Mouse (Mus musculus): ENCODE results near the gene Lrit2. TPM values are rescaled to one million over a fixed set of nuclear protein-coding genes. Genes with fewer than 3 reads are reported as not detected.

Gene Lrit2
- not detected in 2 replicates for polyA plus RNA-seq (2016; fragmentation: Nextera tagmentation; extraction: Ambion mirVana)

DNA sequence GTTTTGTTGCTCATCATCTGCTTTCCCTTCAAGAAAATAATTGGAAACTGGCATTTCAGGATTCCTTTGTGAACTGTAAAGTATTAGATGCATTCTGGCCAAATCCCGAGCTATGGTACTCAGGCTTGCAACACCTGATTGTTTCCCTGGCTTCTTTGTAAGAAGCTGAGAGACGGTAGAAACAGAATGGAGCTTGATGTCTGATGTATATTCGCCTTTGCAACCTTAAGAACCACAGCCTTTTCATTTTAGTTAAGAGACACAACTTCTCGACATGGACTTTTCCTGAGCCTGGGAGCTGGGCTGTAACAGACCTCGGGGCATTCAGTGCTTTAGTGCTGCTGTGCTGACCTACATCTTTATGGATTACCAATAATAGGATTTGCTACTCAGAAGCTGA lies at the start of gene Lrit2:
Gene Lrit2 (plus strand): TSS at position 301 of the 400 bp plus-strand sequence.
- no peaks in the 10 kb centered on the region for H3K36me3 ChIP-seq
- H3K4me2 ChIP-seq (replicated peaks): no peak within 1 kb of the TSS
- no peak within 1 kb of the TSS for H3K4me3 ChIP-seq
- H3K4me1 ChIP-seq: no peaks in the 10 kb centered on the region
- no peak for ATAC-seq (ENCODE audit: insufficient number of reproducible peaks, insufficient read depth, low FRiP score, low TSS enrichment)
- 77% methylated on average over 5 of the region's 5 CpGs for WGBS
- no peak within 1 kb of the TSS for H3K27ac ChIP-seq
- H3K9ac ChIP-seq: no peak within 1 kb of the TSS
- no peaks in the 10 kb centered on the region for H3K27me3 ChIP-seq
- H3K9me3 ChIP-seq: no peaks in the 10 kb centered on the region

DNA sequence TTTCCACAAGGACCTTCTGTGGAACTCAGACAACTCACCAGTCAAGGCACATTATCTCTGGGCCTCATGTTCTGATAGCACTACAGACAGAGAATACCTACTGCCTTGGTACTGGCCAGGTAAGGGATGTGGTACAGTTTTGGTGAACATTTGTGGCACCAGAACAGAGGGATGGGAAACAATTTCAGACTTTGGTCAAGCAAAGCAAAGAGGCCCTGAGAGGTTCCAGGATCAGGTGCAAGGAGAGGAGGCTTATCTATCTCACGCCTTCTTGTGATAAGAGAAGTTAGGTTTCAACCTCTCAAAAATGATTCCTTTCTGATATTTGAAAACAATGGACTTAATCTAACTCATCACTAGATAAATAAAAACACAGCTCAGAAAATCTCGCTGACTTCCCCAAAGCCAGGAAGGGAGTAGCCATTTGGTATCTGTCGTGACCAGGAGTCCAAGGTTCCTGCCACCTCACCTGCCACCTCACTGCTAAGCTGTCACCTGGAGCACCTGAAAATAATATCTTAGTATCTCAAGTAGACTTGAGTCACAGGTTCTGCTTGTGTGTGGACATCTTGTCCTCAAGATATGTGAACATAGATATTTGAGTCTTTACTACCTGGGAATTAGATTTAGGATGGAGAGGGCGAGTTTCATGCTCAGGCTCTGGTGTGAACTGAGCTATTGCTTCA lies 40.3 kb upstream of the Lrit2 start:
- Histone ChIP-seq H3K9ac (no peak overlapping the region), H3K27ac (no peak overlapping the region), H3K9me3 (no peaks in the 10 kb centered on the region), H3K36me3 (no peaks in the 10 kb centered on the region), H3K4me1 (no peaks in the 10 kb centered on the region), H3K4me3 (no peak overlapping the region), H3K4me2 (replicated peaks) (no peak overlapping the region), H3K27me3 (no peaks in the 10 kb centered on the region)
- 77% methylated on average over 4 of the region's 4 CpGs for WGBS
- ATAC-seq (ENCODE audit: insufficient number of reproducible peaks, insufficient read depth, low FRiP score, low TSS enrichment): no peak

DNA sequence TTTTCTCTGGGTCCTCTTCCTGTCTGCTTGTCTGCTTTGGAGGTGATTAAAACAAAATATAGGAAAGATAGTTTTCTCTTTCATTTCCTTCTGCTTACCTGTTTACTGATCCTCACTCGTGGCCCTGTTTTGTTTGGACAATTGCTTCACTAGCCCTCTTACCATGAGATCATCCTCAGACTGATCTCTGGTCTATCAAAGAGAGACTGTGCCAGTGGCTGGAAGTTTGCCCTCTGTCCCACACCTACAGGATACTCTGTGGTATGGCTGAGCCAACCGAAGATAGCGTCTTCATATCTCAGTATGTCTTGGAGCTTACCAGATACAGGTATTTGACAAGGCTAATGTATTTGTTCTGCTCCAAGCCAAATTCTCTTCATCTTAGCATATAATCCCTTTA lies 39.8 kb upstream of the Lrit2 start:
- Histone ChIP-seq H3K27ac (no peak overlapping the region), H3K27me3 (no peaks in the 10 kb centered on the region), H3K9me3 (no peaks in the 10 kb centered on the region), H3K36me3 (no peaks in the 10 kb centered on the region), H3K9ac (no peak overlapping the region), H3K4me3 (no peak overlapping the region), H3K4me2 (replicated peaks) (no peak overlapping the region), H3K4me1 (no peaks in the 10 kb centered on the region)
- no peak for ATAC-seq (ENCODE audit: insufficient number of reproducible peaks, insufficient read depth, low FRiP score, low TSS enrichment)
- WGBS: 95% methylated on average over 3 of the region's 3 CpGs

DNA sequence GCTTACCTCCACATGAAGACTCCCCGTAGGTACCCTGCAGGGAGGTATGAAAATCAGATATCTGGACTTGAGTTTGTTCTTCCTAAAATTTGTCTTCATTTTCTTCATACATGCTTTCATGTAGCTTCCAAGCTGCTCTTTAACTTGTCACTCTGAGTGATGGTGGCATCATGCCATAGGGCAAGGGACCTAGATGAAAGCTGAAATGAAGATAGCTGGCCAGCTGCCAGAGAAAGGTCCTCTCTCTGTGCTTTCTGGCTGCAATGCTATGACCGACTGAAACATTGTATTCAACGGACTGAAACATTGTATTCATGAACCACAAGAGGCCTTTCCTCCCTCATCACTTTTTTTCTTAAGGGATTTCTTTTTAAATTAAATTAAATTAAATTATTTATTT lies 39.2 kb upstream of the Lrit2 start:
- Histone ChIP-seq H3K27ac (no peak overlapping the region), H3K9me3 (no peaks in the 10 kb centered on the region), H3K9ac (no peak overlapping the region), H3K4me2 (replicated peaks) (no peak overlapping the region), H3K27me3 (no peaks in the 10 kb centered on the region), H3K36me3 (no peaks in the 10 kb centered on the region), H3K4me3 (no peak overlapping the region), H3K4me1 (no peaks in the 10 kb centered on the region)
- 87% methylated on average over 3 of the region's 3 CpGs for WGBS
- ATAC-seq (ENCODE audit: insufficient number of reproducible peaks, insufficient read depth, low FRiP score, low TSS enrichment): no peak

DNA sequence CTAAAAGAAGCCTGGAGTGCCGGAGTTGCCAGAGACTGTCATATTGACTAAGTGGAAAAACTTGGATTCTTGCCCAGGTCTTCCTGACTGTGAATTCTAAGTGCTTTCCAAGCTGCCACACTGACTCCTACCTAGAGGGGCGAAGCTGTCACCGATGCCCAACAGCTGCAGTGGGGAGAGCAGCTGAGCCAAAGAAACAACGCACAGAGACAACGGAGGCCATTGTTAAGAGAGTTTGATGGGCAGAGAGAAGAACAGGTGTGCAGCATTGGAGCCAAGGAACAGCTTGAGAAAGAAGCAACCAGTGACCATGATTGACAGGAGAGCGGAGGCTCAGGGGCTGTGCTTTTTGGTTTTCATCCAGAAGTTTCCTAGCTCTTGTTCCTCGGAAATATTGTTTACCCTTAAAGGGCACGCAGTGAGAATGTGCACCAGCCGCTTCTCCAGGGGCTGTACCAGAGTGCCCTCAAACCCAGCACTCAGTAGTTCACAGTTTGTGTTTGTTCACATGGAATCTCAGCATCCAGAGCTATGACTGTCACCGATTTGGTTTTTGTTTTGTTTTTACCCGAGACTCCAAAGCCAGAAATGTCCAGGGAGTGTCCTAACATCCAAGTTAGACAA lies 35.1 kb upstream of the Lrit2 start:
- no peaks in the 10 kb centered on the region for H3K9me3 ChIP-seq
- H3K4me2 ChIP-seq (replicated peaks): no peak overlapping the region
- no peak overlapping the region for H3K4me3 ChIP-seq
- no peak for ATAC-seq (ENCODE audit: insufficient number of reproducible peaks, insufficient read depth, low FRiP score, low TSS enrichment)
- H3K27me3 ChIP-seq: no peaks in the 10 kb centered on the region
- H3K4me1 ChIP-seq: no peaks in the 10 kb centered on the region
- no peak overlapping the region for H3K27ac ChIP-seq
- 76% methylated on average over 11 of the region's 11 CpGs for WGBS
- no peak overlapping the region for H3K9ac ChIP-seq
- no peaks in the 10 kb centered on the region for H3K36me3 ChIP-seq

DNA sequence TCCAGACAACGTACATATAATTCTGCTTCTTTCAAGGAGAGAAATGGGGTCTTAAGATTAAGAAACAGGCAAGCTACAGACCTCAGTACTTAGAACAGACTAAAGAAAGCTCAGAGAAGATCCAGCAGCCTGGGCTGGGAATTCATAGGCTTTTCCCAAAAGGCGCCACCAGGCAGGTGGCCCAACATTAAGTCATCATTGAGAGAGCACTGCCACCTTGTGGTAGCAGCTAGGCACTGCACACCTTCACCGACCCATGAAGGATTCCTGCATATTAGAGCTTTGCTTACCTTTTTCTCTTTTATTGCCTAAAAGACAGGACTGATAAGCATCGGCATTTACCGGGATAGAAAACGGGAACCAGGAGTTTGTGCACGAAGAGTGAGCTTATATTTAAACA lies 34.5 kb upstream of the Lrit2 start:
- Histone ChIP-seq H3K4me2 (replicated peaks) (no peak overlapping the region), H3K4me1 (no peaks in the 10 kb centered on the region), H3K9me3 (no peaks in the 10 kb centered on the region), H3K36me3 (no peaks in the 10 kb centered on the region), H3K27ac (no peak overlapping the region), H3K9ac (no peak overlapping the region), H3K27me3 (no peaks in the 10 kb centered on the region), H3K4me3 (no peak overlapping the region)
- no peak for ATAC-seq (ENCODE audit: insufficient number of reproducible peaks, insufficient read depth, low FRiP score, low TSS enrichment)
- WGBS: 20% methylated on average over 7 of the region's 7 CpGs

DNA sequence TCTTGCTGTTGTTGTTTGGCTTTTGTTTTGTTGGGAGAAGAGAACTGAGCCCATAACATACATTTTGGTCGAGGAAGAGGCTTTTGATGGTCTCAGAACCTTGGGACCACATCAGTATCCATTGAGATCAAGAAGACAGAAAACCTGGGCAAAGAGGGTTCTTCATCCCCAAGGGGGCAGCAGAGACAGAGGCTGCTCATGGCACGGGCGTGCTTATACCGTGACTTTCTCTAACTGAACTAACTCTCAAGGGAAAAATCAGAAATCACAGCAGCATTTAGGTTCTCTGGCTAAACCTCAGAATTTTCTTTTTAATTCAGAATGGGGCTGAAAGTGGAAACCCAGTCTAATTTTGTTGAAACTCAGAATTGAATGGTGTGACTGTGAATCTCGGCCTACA lies 33.3 kb upstream of the Lrit2 start:
- ATAC-seq (ENCODE audit: insufficient number of reproducible peaks, insufficient read depth, low FRiP score, low TSS enrichment): no peak
- Histone ChIP-seq H3K27me3 (no peaks in the 10 kb centered on the region), H3K27ac (no peak overlapping the region), H3K36me3 (no peaks in the 10 kb centered on the region), H3K9ac (no peak overlapping the region), H3K4me1 (no peaks in the 10 kb centered on the region), H3K9me3 (no peaks in the 10 kb centered on the region), H3K4me2 (replicated peaks) (no peak overlapping the region), H3K4me3 (no peak overlapping the region)
- 45% methylated on average over 5 of the region's 5 CpGs for WGBS

DNA sequence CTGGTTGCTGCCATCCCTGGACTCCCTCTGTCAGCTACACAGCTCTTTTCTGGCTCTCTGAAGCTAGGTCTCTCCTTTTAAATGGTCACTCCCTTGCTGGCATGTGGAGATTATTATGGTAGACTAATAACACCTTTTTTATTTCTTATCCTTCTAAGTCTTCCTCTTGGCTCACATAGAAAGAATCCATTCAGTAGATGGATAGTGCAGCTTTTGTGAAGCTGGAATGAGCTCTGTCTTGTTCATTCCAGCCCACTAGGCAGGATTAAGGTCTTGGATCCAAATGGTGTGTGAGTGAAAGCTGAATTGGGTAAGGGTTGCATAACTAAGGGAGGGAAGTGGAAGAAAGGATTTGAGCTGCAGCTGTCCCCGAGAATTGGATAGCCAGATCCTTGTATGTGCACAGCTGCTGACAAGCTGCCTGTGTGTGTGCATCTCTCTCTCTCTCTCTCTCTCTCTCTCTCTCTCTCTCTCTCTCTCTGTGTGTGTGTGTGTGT lies 18.8 kb upstream of the Lrit2 start, which contains the start of gene Rgr:
Gene Rgr (minus strand): TSS at position 51 of the 497 bp plus-strand sequence.
- Histone ChIP-seq H3K9me3 (no peaks in the 10 kb centered on the region), H3K9ac (no peak within 1 kb of the TSS), H3K27me3 (no peaks in the 10 kb centered on the region), H3K27ac (no peak within 1 kb of the TSS), H3K36me3 (no peaks in the 10 kb centered on the region), H3K4me1 (no peaks in the 10 kb centered on the region), H3K4me3 (no peak within 1 kb of the TSS), H3K4me2 (replicated peaks) (no peak within 1 kb of the TSS)
- no peak for ATAC-seq (ENCODE audit: insufficient number of reproducible peaks, insufficient read depth, low FRiP score, low TSS enrichment)
- 56% methylated on average over 1 of the region's 1 CpGs for WGBS

DNA sequence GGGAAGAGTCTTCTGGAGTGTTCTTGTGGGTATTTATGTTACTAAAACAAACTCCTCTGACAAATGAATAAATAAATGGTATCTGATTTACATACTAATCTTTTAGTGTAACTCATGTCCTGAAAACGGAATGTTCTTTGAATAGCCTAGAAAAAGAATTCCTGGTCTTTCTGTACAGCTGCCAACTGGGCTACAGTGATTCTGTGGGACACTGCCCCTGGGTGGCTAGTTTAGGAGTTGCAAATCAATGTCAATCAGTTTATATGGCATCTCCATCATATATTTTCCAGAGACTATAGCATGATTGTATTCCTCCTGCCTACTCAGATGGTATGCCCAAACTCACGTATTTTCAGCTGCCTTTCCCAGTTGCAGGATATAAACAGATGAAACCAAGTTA lies 2.9 kb upstream of the Lrit2 start:
- Histone ChIP-seq H3K4me2 (replicated peaks) (no peak overlapping the region), H3K4me1 (no peaks in the 10 kb centered on the region), H3K9me3 (no peaks in the 10 kb centered on the region), H3K4me3 (no peak overlapping the region), H3K36me3 (no peaks in the 10 kb centered on the region), H3K27me3 (no peaks in the 10 kb centered on the region), H3K9ac (no peak overlapping the region), H3K27ac (no peak overlapping the region)
- no peak for ATAC-seq (ENCODE audit: insufficient number of reproducible peaks, insufficient read depth, low FRiP score, low TSS enrichment)
- WGBS: 64% methylated on average over 2 of the region's 2 CpGs

DNA sequence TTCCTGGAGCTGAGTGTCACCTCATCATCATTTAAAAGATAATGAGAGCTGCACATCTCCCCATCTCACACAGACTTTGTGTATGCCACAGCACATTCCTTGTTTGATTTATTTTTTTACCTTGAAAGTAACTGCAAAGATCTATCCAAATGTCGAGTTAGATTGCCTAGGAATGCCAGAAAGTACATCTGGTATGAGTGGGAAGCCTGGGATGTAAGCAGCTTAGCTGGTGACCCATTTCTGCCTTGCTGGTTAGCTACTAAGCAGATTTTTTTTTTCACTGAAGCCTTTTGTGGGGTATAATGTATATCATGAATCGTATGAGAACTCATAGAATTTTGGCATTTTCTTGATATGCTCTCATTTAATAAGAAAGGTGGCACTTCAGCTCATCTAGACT lies 1.1 kb upstream of the Lrit2 start:
- H3K9me3 ChIP-seq: no peaks in the 10 kb centered on the region
- H3K9ac ChIP-seq: no peak overlapping the region
- no peak overlapping the region for H3K27ac ChIP-seq
- WGBS: 63% methylated on average over 2 of the region's 2 CpGs
- no peaks in the 10 kb centered on the region for H3K36me3 ChIP-seq
- H3K27me3 ChIP-seq: no peaks in the 10 kb centered on the region
- H3K4me3 ChIP-seq: no peak overlapping the region
- no peak overlapping the region for H3K4me2 ChIP-seq (replicated peaks)
- no peak for ATAC-seq (ENCODE audit: insufficient number of reproducible peaks, insufficient read depth, low FRiP score, low TSS enrichment)
- H3K4me1 ChIP-seq: no peaks in the 10 kb centered on the region

DNA sequence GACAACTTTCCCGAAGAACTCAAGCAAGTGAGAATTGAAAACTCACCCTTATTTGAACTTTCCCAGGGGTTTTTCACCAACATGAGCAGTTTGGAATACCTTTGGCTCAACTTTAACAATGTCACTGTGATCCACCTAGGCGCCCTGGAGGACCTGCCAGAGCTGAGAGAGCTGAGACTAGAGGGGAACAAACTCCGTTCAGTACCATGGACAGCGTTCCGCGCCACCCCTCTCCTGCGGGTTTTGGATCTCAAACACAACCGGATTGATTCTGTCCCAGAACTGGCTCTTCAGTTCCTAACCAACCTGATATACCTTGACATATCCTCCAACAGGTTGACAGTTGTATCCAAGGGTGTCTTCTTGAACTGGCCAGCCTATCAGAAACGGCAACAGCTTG lies 787 bp downstream of the Lrit2 start:
- Histone ChIP-seq H3K4me1 (no peaks in the 10 kb centered on the region), H3K9me3 (no peaks in the 10 kb centered on the region), H3K9ac (no peak overlapping the region), H3K36me3 (no peaks in the 10 kb centered on the region), H3K27me3 (no peaks in the 10 kb centered on the region), H3K4me3 (no peak overlapping the region), H3K4me2 (replicated peaks) (no peak overlapping the region), H3K27ac (no peak overlapping the region)
- WGBS: 15% methylated on average over 9 of the region's 9 CpGs
- ATAC-seq (ENCODE audit: insufficient number of reproducible peaks, insufficient read depth, low FRiP score, low TSS enrichment): no peak

DNA sequence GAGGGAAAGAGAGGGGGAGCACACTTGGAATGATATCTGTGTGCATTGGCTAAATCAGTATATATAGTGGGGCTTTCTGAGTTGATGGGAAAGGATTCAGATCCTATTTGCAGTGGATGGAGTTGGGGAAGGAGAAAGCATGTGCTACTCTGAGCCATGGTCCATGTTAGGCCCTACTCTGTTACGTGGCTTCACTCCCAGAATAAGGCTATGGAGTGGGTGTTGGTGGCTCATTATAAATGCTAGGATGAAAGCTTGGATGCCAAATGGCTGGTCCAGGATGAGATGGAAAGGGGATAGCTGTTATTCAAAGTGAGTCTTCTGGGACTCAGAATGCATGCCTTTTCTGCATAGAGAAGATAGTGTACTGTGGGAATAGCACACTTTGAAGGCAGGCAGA lies 13.0 kb downstream of the Lrit2 start:
- Histone ChIP-seq H3K4me1 (no peaks in the 10 kb centered on the region), H3K4me3 (no peak overlapping the region), H3K36me3 (no peaks in the 10 kb centered on the region), H3K27me3 (no peaks in the 10 kb centered on the region), H3K9me3 (no peaks in the 10 kb centered on the region), H3K4me2 (replicated peaks) (no peak overlapping the region), H3K9ac (no peak overlapping the region), H3K27ac (no peak overlapping the region)
- WGBS: 96% methylated on average over 1 of the region's 1 CpGs
- no peak for ATAC-seq (ENCODE audit: insufficient number of reproducible peaks, insufficient read depth, low FRiP score, low TSS enrichment)
